Mouse (Mus musculus) layer of hippocampus, postnatal 10 days (tissue): Measurements from ENCODE around the gene Ptprs. TPM values are rescaled to one million over a fixed set of nuclear protein-coding genes. Genes with fewer than 3 reads are reported as not detected.
A peak's percentile ranks its signal among the peaks of the same experiment; 100 is the strongest.

Source experiments
- DNase-seq, 2 experiments: peaks; one replicate each; pipeline ENCODE4 v3.0.0; 2021; ENCODE audit warnings: low spot score in 2 of 2
- microRNA-seq, 2 experiments: library from miRNA; unstranded; fragments of <30 nt; microRNA quantifications; one replicate each; pipeline ENCODE4 v1.2.0; 2021
- total RNA-seq, 2 experiments: library from RNA; stranded (reverse); gene quantifications; 2 replicates each; pipeline ENCODE4 v1.2.3; 2021

Gene Ptprs
- total RNA-seq, 2 experiments from 2014 or later, result 817 to 911 TPM

DNA sequence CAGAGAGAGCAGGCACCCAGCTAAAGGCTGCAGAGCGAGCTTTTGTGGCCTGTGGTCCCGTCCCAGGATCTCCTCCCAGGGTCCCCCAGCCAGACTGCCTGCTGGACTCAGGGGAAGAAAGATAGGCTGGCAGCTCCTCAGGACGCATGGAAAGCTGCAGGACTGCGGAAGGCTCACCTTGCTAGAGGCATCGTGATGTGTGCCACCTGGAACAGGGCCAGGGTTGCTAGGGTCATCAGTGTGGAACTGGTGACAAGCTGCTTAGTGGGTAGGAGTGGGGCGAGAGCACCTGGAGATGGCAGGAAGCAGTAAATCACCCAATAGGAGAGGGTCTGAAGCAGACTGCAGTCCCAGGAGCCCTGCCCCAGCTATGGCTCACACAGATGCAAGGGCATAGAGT lies 88.7 kb downstream of the Ptprs start:
- DNase-seq, result no peak

DNA sequence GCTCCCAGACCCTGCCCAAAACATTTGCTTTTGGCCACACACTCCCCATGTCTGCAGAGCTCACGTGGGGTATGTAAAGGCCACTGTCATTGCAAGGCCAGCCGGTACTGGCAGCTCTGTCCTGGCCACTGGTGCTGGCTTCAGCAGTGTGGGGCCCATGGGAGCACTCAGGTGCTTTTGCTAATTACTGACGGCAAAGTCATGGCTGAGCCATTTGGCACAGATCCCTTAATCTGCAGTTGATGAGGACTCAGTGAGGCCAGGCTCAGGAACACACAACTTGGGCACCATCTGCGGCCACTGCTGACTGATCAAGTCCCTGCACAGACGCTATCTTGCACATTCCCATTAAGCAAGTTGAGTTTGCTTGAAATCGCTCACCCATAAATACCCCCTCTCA lies 91.4 kb downstream of the Ptprs start:
- DNase-seq, result no peak

DNA sequence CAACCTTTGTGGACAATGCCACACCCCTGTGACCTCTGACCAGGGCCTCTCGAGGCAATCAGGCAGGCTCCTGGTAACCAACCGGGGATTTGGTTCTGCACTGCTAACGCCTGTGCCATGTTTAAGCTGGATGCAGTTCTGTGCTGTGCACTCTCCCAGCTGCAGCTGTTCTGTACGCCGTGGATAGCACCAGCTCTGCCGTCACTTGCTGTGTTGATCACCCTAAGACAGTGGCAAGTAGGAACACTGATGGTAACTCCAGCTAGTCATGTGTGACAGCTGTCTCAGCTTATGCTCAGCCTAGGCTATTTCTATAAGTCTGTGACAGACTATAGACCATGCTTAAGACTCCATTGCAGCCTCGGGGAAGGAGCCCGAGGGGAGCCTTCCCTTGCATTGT lies 93.3 kb downstream of the Ptprs start:
- DNase-seq, result no peak

DNA sequence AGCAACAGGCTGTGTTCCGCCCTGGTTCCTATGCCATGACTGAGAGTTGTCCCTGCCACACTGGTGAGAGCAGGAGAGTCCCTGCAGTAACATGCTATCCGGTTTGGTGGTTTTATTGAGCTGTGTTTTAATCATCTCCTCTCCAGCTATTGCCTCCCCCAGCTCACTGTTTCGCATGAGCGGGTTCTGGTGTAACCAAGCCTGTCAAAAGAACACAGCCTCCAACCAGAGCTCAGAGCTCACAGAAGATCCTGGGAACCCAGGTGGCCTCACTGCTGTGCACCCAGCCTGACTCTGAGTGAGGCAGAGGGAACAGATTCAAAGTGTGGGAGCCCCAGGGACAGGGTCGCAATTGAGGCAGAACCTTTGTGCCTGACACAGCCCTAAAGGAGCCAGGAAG lies 95.1 kb downstream of the Ptprs start:
- no peak for DNase-seq

DNA sequence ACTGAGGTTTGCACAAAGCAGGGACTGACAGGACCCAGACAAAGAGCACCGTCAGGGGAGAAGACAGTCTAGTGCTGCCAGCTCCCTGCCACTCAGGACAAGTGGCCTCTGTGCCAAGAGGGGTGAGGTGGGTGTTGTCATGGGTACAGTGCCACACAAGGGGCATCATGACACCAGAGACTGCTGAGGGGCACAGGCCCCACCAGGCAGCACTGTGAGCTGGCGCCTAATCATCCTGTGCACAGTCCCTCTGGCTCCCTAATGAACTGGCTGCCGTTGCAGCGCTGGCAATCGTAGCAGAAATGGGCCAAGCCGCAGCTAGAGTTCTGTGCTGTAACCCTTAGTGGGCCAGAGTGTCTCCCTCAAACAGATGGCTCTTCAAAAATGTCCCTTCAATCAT lies 96.0 kb downstream of the Ptprs start:
- DNase-seq, result peak; percentile 53 to 71

DNA sequence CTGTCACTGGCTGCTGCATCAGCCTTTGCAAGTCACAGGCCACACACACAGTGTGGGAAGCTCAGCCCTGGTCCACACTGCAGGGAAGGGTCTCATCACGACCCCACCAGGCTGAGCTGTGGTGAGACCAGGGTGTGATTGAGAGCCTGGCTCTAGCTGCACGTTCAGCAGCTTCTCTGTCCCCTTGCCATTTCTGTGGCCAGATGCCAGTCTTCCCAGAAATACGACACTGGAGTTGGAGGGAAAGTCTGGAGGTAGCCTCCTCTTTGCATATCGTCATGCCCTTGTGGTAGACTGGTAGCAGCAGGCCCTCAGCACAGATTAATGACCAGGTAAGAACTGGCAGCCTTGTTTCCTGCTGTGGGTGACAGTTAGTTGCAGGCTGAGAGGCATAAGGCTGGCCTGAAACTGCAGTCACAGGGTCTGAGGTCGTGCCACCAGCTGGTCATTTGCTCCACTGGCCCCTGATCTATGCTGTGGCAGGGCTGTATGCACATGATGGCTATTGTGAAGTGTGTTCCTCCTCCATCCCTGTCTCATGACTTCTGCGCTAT lies 96.9 kb downstream of the Ptprs start:
- DNase-seq, result no peak

DNA sequence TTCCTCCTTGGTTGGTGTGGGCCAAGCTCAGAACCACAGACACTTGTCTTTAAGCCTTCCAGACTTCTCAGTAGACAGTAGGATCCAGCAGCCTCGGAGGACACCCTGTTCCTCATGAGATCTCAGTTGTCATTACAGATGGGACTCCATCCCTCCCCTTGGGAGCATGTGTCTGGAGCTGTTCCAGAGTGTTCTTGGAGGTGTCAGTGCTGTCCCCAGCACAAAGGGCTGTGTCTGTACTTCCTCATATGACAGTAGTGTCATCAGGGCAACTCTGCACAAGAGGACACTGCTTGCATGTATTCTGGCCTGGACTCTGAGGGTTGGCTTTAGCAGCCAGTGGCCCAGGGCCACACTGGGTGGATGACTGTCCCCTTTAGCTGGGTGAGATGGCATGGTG lies 101.4 kb downstream of the Ptprs start:
- DNase-seq, result no peak

DNA sequence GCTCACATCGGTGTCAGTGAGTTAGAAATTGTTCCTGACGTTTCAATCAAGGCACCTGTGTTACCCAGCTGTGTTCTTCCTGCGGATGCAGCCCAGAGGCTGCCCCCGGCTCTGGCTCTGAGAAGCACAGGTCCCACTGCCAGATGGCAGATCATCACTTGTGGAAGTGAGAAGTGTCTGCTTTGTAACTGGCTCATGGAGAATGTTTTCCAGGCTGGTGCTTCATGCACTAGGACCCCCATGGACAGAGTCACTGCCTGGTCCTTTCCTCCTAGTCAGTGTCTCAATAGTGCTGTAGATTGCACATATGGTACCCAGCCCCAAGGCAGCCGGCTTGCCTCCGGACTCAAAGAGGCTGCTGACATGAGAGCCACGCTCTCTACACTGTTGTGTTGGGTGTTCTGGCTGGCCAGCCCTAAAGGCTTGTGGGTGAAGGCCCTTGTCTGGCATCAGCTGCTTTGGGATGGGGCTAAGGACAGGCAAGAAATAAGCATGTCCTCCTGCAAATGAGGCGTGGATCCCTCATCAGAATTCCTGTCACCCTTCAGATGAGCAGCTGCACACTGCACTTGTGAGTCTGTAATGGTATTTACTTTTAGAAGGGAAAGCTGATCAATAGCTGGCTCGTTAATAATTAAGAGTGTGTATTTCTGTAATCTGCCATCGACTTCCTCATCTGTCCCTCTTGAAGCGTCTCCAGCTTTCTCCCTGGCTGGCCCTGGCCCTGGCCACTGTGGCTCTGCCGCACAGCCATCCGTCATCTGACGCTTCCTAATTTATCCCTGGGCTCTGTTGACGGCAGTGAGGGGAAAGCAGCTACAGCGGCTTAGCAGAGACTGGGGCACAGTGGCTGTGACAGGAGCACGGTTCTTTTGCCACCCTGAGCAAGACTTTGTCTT lies 102.9 kb downstream of the Ptprs start:
- DNase-seq, result peak in 1 of 2 experiments; percentile 37

DNA sequence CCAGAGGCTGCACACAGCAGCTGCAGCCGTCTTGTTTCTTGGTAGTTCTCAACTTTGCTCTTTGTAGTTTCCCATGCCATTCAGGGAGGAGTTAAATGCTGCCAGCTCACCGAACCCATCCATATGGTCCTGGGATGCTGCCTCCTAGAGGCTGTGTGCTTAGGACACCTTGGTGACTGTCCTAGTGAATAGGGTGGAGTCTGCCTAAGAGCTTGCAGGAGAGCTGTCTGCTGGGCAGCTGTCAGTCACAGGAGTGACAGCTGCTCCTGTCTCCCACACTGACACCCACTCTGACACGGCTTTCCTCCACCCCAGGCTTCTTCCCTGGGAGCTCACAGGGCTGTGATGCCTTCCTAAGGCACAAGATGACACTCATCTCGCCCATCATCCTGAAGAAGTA lies 104.2 kb downstream of the Ptprs start:
- DNase-seq, result peak in 1 of 2 experiments; percentile 26

DNA sequence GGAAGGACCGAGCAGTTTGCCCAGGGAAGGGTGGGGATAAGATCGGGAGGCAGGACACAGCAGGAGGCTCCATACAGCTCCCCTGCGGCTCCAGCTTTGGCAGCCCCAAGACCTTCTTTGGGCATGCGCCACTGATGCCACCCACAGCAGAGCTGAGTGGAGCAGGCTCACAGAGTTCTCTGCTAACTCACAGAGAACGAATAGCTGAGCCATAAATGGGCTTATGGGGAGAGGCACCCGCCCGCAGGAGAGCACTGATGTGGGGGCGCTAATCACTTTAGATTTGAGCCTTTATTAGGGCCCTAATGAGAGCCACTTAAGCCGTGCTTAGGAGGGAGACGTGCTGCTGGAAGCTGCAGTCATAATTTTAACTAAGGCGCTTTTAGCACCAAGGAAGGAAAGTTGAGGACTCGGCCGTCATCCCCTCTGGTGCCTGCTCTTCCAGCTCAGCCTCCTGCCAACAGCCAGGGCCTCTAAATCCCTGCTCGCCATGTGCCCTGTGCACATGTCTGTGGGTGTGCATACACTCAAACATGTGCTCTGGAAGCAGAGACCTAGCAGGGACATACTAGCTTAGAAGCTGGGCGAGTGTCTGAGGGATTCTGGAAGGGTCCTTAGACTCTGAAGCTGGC lies 105.1 kb downstream of the Ptprs start:
- peak; percentile 63 to 66 for DNase-seq

DNA sequence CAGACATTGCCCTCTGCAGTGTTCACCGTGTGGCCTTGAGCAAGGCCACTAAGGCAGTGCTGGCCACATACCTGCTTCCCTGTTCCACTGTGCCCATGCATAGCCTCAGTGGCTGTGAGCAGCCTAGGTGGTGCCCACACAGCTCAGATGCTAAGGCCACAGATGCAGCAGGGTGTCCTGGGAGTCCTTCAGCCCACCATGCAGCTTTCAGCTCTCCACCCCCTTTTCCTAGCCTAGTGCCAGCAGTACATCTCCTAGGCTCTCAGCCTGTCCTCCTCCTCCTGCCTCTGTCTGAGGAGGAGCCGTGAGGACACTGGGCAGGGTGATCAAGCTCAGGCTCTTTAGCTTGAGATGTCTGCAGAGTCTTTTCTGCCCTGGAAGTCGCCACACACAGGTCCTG lies 106.2 kb downstream of the Ptprs start:
- DNase-seq, result no peak

DNA sequence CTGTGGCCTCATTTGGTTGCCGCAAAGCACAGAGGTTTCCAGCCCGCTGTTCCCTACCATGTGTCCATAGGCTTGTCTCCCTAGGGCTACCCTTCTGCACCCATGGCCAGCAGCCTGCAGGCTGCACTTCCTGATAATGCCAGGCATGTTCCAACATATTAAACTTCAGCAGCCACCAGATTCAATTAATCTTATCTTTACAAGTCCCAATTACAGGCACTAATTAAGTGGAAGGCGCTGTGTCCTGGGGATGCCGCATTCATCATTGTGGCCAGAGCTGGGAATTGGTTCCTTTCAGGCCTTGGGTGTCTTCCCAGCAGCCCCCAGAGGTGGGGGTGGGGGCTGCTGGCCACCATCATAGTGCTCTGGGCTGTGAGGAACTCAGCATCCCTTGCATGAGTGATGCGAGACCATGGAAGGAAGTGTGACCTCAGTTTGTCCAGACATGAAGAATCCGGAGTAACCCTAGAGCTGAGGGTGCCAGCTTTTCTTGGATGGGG lies 107.9 kb downstream of the Ptprs start:
- DNase-seq, result no peak

DNA sequence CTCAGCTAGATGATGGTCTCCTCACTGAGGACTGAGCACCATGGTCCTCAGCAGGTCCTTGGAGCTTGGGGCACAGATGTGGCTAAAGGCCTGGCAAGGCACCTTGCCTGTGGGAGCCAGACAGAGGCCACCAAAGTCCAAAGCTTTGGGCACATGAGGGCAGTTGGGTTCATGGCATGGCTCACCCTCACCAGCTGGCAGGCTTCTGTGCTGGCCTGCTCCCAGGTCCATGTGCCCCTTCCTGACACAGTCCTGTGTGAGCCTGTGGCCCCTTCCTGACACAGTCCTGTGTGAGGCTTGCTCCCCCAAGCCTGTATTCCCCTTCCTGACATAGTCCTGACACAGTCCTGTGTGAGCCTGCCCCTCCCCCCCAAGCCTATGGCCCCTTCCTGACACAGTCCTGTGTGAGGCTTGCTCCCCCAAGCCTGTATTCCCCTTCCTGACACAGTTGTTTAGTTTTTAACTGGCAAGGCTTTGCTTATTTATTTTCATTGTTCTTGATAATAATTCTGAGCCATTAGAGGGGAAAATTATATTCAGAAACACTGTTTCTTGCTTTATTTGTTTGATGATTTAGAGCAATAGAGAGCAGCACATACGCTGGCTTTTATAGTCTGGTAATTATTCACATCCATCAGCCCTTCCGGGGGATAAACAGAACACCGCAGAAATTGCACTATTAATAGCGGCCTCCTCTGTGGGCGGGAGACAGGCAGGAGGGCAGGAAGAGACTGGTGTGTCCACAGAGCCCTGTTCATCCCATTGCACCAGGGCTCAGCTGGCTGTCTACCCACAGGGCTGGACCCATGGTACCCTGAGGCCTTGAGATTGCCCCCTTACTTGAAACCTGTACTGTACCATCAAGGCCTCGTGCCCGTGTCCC lies 110.3 kb downstream of the Ptprs start:
- DNase-seq, result no peak

Small RNA genes lying within 50 kb of the gene (microRNA-seq; reads per million reads assigned to microRNA genes)
- 2.5 to 4.0 reads per million in 2 experiments for gene Mir6977

Other genes with a start within 250 kb of the Ptprs start
- gene Fem1a, start 219.7 kb downstream of the Ptprs start, total RNA-seq, result 10 to 100 TPM; 45.3 to 46.5 TPM
- 1 to 10 TPM; 5.2 to 5.9 TPM for gene Ticam1, start 199.7 kb downstream of the Ptprs start, total RNA-seq
- 1 to 10 TPM; 5.7 to 7.3 TPM for gene Plin3, start 183.6 kb downstream of the Ptprs start, total RNA-seq
- gene Arrdc5, start 176.2 kb downstream of the Ptprs start, total RNA-seq, result not detected
- gene Uhrf1, start 173.2 kb downstream of the Ptprs start, total RNA-seq, result 1 to 10 TPM; 5.9 to 6.3 TPM
- 10 to 100 TPM; 85.3 to 87.1 TPM for gene Kdm4b, start 150.4 kb downstream of the Ptprs start, total RNA-seq
- not detected for gene Znrf4, start 35.9 kb upstream of the Ptprs start, total RNA-seq
- gene Gm20219, start 77.9 kb upstream of the Ptprs start, total RNA-seq, result 1 to 10 TPM; 1.5 to 1.7 TPM
- gene Safb2, start 108.1 kb upstream of the Ptprs start, total RNA-seq, result 100 to 1,000 TPM; 122 to 141 TPM
- 100 to 1,000 TPM; 147 to 185 TPM for gene Safb, start 108.3 kb upstream of the Ptprs start, total RNA-seq
- gene 2410015M20Rik, start 133.3 kb upstream of the Ptprs start, total RNA-seq, result 100 to 1,000 TPM; 137 to 175 TPM
- gene Rpl36, start 136.9 kb upstream of the Ptprs start, total RNA-seq, result 100 to 1,000 TPM; 454 to 456 TPM
- gene Lonp1, start 150.4 kb upstream of the Ptprs start, total RNA-seq, result 10 to 100 TPM; 63.8 to 71.7 TPM
- 1 to 10 TPM in 1 of 2 experiments, under 1 TPM in 1; 0.87 to 1.3 TPM for gene Catsperd, start 151.7 kb upstream of the Ptprs start, total RNA-seq
- gene Ranbp3, start 196.8 kb upstream of the Ptprs start, total RNA-seq, result 10 to 100 TPM; 84.9 to 91.7 TPM
- gene Ndufa11, start 241.3 kb upstream of the Ptprs start, total RNA-seq, result 100 to 1,000 TPM; 262 to 265 TPM
- gene Vmac, start 241.5 kb upstream of the Ptprs start, total RNA-seq, result 10 to 100 TPM in 1 of 2 experiments, 1 to 10 TPM in 1; 9.7 to 12.5 TPM